Mouse (Mus musculus): ENCODE measurements around the gene 4930426L09Rik. TPM values are rescaled to one million over a fixed set of nuclear protein-coding genes. Genes with fewer than 3 reads are reported as not detected.

4930426L09Rik gene
- polyA plus RNA-seq, 1 experiment from 2014 or later: 0.92 TPM

DNA sequence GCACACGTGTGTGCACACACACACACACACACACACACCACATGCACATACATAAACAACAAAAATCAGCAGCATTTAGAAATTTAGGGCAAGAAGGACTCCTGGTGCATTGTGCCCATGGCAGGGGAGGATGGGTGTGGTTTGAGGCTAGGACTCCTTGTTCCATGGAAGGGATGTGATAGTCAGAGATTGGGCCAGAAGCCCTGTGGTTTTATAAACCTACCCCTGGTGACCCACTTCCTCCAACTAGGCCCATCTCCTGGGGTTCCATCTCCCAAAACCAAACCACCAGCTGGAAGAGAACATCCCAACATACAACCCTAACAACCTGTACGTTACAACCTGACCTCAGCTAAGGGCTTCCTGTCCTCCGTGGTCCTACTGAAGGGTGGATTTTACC, 35.6 kb upstream of the 4930426L09Rik start:
- H3K79me2 ChIP-seq (ENCODE audit: inconsistent target): peaks cover 100% of the 10 kb centered on the region
- H3K4me3 ChIP-seq (ENCODE audit: inconsistent target): no peak overlapping the region
- H3K27ac ChIP-seq: no peak overlapping the region
- no peaks in the 10 kb centered on the region; the same call in 1 of the 2 replicates for H3K36me3 ChIP-seq (ENCODE audit: inconsistent target)
- 50% methylated on average over 3 of the region's 3 CpGs for WGBS (ENCODE audit: missing documents)

DNA sequence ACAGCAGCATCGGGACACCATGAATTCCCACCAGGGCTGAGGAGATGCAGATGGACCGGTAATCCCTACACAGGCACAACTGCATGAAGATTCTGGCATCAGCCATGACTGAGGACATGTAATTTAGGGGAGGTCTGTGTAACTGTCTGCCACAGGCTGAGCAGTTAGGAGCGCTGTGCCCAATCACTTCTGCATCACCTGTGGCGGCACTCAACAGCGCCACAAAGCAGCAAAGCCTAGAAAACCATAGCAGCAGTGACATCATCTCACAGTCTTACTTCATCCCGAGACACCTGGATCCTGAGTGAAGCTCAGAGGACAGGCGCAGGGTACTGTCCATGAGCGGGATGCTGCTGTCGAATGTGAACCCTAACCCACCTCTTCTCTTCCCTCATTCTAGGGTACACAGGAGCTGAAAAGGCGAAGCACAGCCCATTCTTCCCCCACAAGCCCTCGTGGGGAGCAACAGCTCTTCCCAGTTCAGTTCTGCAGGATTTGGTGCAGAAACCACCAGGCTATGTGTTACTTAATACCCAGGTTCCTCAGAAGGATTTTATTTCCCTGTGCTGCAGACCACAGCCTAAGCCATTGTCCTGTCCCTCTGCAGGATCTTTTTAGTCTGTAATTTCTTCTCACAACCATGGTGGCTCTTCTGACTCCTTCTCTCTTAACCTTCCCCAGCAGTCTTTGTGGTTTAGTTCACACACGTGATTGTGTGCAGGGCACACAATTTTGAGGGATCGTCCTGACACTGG, 34.7 kb upstream of the 4930426L09Rik start:
- H3K4me3 ChIP-seq (ENCODE audit: inconsistent target): no peak overlapping the region
- 64% methylated on average over 13 of the region's 13 CpGs for WGBS (ENCODE audit: missing documents)
- peaks cover 100% of the 10 kb centered on the region for H3K79me2 ChIP-seq (ENCODE audit: inconsistent target)
- no peaks in the 10 kb centered on the region; the same call in 1 of the 2 replicates for H3K36me3 ChIP-seq (ENCODE audit: inconsistent target)
- no peak overlapping the region for H3K27ac ChIP-seq

DNA sequence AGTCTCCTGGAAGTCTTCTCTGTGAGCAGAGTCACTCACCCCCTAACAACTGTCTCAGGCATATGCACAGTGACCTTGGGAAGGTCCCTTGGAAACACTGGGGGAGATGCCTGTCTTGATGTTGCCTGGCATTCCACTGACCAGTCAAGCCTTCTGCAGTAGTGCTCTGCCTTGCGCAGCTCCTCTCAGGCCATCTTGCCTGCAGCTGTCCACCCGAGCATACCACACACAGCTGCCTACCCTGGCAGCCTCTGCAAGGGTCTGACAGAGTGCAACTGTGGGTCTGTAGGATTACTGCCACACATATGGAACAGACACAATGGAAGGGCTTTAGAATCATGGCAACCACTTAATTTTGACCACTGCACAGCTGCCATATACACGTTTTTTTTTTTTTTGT, 33.0 kb upstream of the 4930426L09Rik start:
- Histone ChIP-seq H3K27ac (no peak overlapping the region), H3K79me2 (ENCODE audit: inconsistent target) (peaks cover 100% of the 10 kb centered on the region), H3K36me3 (ENCODE audit: inconsistent target) (no peaks in the 10 kb centered on the region; the same call in 1 of the 2 replicates), H3K4me3 (ENCODE audit: inconsistent target) (no peak overlapping the region)
- 90% methylated on average over 3 of the region's 3 CpGs for WGBS (ENCODE audit: missing documents)

DNA sequence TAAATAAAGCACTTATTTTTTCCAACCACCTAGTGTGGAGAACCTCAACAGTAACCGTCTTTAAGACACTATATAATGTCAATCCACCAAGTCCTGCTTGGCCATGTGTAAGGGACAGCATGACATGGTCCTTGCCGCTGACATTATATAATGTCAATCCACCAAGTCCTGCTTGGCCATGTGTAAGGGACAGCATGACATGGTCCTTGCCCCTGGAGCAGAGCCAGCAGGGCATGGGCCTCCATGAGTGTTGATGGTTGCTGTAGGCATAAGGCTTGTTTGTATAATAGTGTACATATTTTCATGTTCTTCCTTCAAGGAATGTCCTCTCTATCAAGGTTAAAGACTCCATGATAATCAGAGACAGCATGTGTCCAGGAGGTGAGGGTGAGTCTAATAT, 32.2 kb upstream of the 4930426L09Rik start:
- Histone ChIP-seq H3K36me3 (ENCODE audit: inconsistent target) (no peaks in the 10 kb centered on the region; the same call in 1 of the 2 replicates), H3K4me3 (ENCODE audit: inconsistent target) (no peak overlapping the region), H3K79me2 (ENCODE audit: inconsistent target) (peaks cover 100% of the 10 kb centered on the region), H3K27ac (no peak overlapping the region)
- 91% methylated on average over 2 of the region's 2 CpGs for WGBS (ENCODE audit: missing documents)

DNA sequence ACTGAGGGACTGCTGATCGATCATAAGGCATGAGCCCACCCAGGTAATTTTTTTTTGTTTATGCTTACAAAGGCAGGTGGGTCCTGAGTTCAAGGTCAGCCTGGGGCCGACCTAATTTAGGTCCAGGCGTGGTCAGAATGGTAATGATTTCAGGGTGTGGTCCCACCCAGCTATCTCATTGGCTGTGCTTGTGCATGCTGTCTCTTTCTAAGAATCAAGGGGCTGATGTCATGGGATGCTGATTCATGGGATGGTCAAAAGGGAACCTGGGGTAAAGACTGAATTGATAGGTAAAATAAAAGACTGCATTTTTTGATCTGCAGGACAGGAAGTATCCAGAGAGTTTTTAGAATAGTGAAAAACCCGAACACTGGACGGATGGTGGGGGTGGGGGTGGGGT, 31.6 kb upstream of the 4930426L09Rik start:
- 98% methylated on average over 5 of the region's 5 CpGs for WGBS (ENCODE audit: missing documents)
- Histone ChIP-seq H3K4me3 (ENCODE audit: inconsistent target) (no peak overlapping the region), H3K79me2 (ENCODE audit: inconsistent target) (peaks cover 100% of the 10 kb centered on the region), H3K36me3 (ENCODE audit: inconsistent target) (no peaks in the 10 kb centered on the region; the same call in 1 of the 2 replicates), H3K27ac (no peak overlapping the region)

DNA sequence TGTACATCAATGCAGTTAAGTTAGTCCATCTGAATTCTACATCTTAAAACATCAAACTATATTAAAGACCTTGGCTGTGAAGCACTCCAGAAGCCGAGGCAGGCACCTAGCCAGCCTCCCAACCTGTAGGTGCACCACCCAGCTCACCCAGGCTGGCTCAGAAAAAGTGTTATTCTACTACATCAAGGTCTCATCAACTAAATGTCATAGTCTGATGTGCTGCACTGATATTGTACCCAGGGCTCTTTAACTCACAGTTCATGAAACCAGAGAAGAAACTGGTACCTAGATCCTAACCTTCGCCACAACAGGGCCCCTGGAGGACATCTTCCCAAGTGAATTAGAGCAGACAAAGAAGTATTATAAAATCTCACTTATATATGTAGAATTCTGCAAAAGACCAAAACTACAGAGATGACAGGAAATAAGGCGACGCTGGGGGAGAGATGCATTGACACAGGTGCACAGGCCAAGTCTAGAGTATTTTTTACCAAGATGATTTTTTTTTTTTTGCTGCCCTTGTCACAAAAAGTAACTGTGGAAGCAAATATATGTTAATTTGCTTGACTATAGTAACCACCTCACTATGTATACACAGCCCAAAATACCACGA, 30.6 kb upstream of the 4930426L09Rik start:
- no peak overlapping the region for H3K4me3 ChIP-seq (ENCODE audit: inconsistent target)
- peaks cover 100% of the 10 kb centered on the region for H3K79me2 ChIP-seq (ENCODE audit: inconsistent target)
- no peak overlapping the region for H3K27ac ChIP-seq
- H3K36me3 ChIP-seq (ENCODE audit: inconsistent target): no peaks in the 10 kb centered on the region; the same call in 1 of the 2 replicates
- 88% methylated on average over 5 of the region's 5 CpGs for WGBS (ENCODE audit: missing documents)

DNA sequence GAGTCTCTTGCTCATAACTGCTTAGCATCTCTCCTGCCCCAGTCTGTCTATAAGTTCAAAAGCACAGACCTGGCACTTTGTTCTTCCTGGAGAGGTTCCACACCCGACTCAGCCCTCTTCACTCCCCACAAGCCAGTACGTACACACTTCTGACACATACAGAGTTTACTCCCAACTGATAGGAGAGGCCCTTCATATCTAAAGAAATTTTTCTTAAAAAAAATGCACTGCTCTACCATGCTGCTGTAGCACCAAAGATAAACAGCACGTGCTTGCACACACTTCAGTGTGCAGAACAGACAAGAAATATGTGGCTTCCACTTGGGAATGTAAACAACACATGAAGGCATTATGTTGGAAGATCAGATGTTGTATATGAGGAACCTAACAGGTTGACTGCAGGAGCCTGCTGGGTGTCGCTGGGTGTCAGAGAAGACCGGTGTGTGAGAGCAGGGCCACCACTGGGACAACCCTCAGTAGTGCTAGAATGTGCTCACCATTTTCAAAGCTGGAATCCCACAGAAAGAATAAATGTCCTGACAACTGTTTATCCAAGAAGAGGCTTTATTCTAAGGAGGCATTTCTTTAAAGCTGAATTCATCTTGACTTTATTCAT, 29.0 kb upstream of the 4930426L09Rik start:
- H3K4me3 ChIP-seq (ENCODE audit: inconsistent target): no peak overlapping the region
- H3K27ac ChIP-seq: no peak overlapping the region
- H3K79me2 ChIP-seq (ENCODE audit: inconsistent target): peaks cover 100% of the 10 kb centered on the region
- no peaks in the 10 kb centered on the region; the same call in 1 of the 2 replicates for H3K36me3 ChIP-seq (ENCODE audit: inconsistent target)
- WGBS (ENCODE audit: missing documents): 94% methylated on average over 4 of the region's 5 CpGs

DNA sequence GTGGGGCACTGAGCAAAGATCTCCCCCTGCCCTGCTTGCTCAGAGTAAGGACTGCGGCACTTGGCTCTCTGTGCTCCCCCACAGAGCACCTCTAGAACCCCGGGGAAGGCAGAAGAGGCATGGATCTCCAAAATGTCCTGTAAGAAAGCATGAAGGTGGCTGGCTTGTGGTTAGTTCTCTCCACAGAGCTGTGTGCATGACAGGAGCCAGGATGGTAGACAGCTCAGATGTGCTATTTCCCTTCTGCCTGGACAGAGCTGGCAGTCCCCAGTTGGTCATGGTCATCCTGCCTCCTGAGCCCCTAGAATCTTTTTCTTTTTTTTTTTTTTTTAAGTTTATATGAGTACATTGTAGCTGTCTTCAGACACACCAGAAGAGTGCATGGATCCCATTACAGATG, 27.7 kb upstream of the 4930426L09Rik start:
- Histone ChIP-seq H3K4me3 (ENCODE audit: inconsistent target) (no peak overlapping the region), H3K79me2 (ENCODE audit: inconsistent target) (peaks cover 100% of the 10 kb centered on the region), H3K27ac (no peak overlapping the region), H3K36me3 (ENCODE audit: inconsistent target) (no peaks in the 10 kb centered on the region; the same call in 1 of the 2 replicates)
- WGBS (ENCODE audit: missing documents): 57% methylated on average over 2 of the region's 2 CpGs

DNA sequence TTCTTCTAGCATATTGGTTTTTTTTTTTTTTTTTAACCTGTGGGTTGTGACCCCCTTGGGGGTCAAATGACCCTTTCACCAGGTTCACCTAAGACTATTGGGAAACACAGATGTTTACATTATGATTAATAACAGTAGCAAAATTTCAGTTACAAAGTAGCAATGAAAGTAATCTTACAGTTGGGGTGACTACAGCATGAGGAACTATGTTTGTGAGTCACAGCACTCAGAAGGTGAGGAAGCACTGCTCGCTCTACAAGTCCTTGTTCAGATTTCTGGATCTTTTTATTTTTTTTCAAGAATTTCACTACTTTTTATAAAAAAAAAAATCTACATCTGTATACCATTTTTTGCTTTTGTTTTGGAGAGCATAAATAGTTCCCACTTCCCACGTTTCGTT, 26.6 kb upstream of the 4930426L09Rik start:
- 44% methylated on average over 3 of the region's 3 CpGs for WGBS (ENCODE audit: missing documents)
- no peaks in the 10 kb centered on the region; the same call in 1 of the 2 replicates for H3K36me3 ChIP-seq (ENCODE audit: inconsistent target)
- no peak overlapping the region for H3K27ac ChIP-seq
- H3K79me2 ChIP-seq (ENCODE audit: inconsistent target): peaks cover 100% of the 10 kb centered on the region
- no peak overlapping the region for H3K4me3 ChIP-seq (ENCODE audit: inconsistent target)

DNA sequence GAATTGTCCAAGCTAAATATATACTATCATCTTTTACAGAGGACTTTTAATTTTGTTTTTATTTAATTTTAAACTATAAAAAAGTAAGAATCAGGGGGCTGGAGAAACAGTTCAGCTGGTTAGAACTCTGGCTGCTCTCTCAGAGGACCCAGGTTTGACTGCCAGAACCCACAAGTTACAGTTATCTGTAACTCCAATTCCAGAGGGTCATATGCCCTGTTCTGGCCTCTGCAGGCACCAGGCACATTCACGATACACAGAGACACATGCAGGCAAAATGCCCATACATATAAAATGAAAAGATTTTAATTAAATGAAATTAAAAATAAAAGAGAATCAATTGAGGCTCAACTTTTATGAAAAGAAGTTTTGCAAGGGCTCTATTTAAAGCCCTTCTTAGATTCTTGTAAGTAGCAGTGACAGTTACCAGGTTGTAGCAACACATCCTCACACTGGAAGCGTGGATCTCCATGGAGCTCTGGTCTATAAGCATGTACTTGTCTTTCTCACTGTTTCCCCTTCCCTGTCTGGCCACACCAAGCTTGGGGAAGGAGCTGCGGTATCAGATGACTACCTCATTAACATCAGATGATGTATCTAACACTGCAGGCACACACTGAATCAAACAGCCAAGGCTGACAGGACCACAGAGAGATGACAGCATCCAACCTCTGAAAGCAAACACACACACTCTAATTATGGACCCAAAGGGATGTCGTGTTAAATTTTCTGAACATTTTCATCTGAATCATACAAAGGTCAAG, 23.1 kb upstream of the 4930426L09Rik start:
- H3K4me3 ChIP-seq (ENCODE audit: inconsistent target): no peak overlapping the region
- no peak overlapping the region for H3K27ac ChIP-seq
- H3K79me2 ChIP-seq (ENCODE audit: inconsistent target): peaks cover 100% of the 10 kb centered on the region
- 50% methylated on average over 4 of the region's 4 CpGs for WGBS (ENCODE audit: missing documents)
- no peaks in the 10 kb centered on the region for H3K36me3 ChIP-seq (ENCODE audit: inconsistent target)

DNA sequence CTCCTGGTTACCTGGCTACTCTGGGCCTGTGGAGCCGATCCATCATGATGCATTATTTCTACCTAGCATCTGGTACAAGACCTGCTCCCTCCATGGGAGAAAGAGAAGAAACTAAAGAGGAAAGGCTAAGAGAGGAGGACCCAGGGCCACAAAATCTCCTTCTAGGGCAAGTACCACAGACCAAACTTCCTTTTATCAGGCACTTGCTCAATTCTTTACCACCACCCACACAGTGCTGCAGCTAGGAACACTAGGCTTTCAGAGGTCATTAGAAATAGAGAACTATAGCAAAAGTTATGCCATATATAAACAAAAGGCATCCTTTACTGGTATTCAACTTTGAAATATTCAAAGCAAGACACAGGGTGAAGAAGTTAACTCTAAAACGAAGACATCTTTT, 22.0 kb upstream of the 4930426L09Rik start:
- 0 out of 2 replicates have a peak overlapping the region, but pooled peaks have one; percentile 19 for H3K27ac ChIP-seq
- WGBS (ENCODE audit: missing documents): 43% methylated on average over 2 of the region's 2 CpGs
- no peak overlapping the region for H3K4me3 ChIP-seq (ENCODE audit: inconsistent target)

DNA sequence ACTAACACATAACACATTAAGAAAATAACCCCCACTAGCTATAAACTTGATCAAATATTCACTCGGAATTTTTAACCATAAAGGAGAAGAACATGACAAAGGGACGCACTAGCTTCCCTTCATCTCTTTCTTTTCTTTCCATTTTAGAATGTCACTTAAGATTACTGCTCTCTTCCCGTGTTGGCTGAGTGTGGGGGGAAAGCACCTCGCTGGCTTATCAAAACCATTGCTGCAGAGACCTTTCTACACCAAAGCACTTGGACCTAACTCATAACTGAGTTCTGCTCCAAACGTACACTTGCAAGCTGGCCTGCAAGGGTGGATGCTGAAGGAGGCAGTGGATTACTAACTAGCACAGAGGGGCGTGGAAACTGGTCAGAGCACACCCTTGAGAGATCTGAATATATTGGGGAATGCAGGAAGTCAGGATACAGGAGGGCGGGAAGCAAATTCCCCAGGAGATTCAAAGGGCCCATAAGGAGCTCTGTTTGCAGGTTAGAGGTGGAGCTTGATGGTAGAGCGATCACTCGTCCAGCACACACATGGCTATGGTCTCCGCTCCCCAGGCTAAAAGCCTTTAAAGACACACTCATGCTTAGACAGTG, 20.8 kb upstream of the 4930426L09Rik start:
- no peaks in the 10 kb centered on the region for H3K36me3 ChIP-seq (ENCODE audit: inconsistent target)
- no peak overlapping the region for H3K27ac ChIP-seq
- H3K79me2 ChIP-seq (ENCODE audit: inconsistent target): peaks cover 100% of the 10 kb centered on the region
- no peak overlapping the region for H3K4me3 ChIP-seq (ENCODE audit: inconsistent target)
- WGBS (ENCODE audit: missing documents): 91% methylated on average over 9 of the region's 10 CpGs

More for the DNA sequence above, 22.0 kb upstream of the 4930426L09Rik start:
- Histone ChIP-seq H3K36me3 (ENCODE audit: inconsistent target) (no peaks in the 10 kb centered on the region), H3K79me2 (ENCODE audit: inconsistent target) (peaks cover 100% of the 10 kb centered on the region)

DNA sequence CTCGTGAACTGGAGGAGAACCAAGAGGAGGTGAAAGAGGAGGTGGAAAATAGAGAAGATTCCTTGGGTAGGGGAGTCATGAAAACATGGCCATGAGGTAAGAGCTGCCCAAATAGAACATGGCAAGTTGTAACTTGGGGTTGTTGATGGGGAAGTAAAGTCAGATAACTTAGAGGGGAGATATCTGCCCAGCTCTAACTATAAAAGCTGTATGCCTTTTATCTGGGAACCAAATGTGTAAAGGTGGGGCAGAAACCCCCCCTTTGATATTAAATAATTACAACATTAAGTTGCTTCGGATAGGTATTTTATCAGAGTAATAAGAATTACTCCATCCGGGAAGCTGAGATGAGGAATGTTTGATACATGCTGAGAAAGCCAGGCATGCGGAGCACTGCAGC, 19.1 kb upstream of the 4930426L09Rik start:
- Histone ChIP-seq H3K79me2 (ENCODE audit: inconsistent target) (peaks cover 100% of the 10 kb centered on the region), H3K27ac (no peak overlapping the region), H3K36me3 (ENCODE audit: inconsistent target) (peaks cover 3% of the 10 kb centered on the region; the same call in 1 of the 2 replicates), H3K4me3 (ENCODE audit: inconsistent target) (no peak overlapping the region)
- 96% methylated on average over 4 of the region's 4 CpGs for WGBS (ENCODE audit: missing documents)

DNA sequence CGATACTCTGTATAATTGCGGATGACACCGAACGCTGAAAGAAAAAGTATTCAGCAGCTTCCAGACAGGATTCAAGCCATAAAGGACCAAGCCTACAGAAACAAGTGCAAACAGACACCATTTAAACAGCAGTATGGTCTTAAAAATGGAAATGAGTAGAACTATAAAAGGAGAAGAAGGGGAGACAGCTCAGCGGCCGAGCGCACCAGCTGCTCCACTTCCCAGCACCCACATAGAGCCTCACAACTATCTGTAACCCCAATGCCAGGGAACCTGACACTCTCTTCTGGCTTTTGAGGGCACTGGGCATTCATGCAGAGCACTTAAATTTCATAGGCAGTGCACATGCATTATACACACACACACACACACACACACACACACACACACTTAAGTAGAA, 18.5 kb upstream of the 4930426L09Rik start:
- Histone ChIP-seq H3K4me3 (ENCODE audit: inconsistent target) (no peak overlapping the region), H3K36me3 (ENCODE audit: inconsistent target) (peaks cover 8% of the 10 kb centered on the region; the same call in 1 of the 2 replicates), H3K27ac (no peak overlapping the region), H3K79me2 (ENCODE audit: inconsistent target) (peaks cover 100% of the 10 kb centered on the region)
- 81% methylated on average over 5 of the region's 7 CpGs for WGBS (ENCODE audit: missing documents)
